Mouse (Mus musculus): Measurements from ENCODE around the gene Fgfr3. TPM values are rescaled to one million over a fixed set of nuclear protein-coding genes. Genes with fewer than 3 reads are reported as not detected.
A peak's percentile ranks its signal among the peaks of the same experiment; 100 is the strongest.

Fgfr3 gene
- polyA plus RNA-seq, 1 experiment, result not detected

- no peak for TF ChIP-seq POLR2A (IDR thresholded peaks at IDR 0.05; ENCODE audit: insufficient read depth, low read depth, low read length)
- TF ChIP-seq CTCF (IDR thresholded peaks at IDR 0.05; ENCODE audit: insufficient read depth, low read depth, low read length), result no peak
- peak overlapping the region; percentile 48 for H3K4me3 ChIP-seq (ENCODE audit: insufficient read depth, low read depth, low read length)
These were observed 968 bp downstream of the Fgfr3 start for GRCm38 (mm10) chr5:33722266-33723018.

DNA sequence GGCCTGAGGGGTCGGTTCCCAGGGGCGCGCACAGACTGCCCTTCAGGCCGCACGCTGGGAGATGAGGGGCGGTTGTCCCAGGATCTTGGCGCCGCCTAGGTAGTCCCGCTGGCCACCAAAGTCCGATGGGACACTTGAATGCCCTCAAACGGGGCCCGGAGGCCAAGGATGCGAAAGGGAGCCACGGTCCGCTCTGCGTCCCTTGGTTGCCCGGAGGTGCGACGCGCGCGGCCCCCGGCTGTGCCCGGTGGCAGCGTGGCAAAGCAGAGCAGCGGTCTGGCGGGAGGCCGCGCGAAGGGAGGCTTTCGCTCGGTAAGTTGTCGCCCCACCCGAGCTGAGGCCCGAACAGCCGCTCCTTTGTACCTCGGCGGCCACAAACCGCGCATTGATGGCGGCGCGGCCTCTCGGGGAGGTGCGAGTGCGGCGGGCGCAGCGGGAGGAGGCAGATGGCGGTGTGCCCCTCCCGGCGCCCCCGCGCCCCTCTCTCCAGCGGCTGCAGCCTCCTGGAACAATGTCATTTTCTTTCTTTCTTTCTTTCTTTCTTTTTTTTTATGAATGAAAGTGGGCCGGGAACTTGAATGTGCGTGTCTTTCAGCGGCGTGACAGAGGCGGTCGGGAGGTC, 1.7 kb downstream of the Fgfr3 start:
- Histone ChIP-seq H3K27ac (ENCODE audit: insufficient read depth, low read depth, low read length) (no peak overlapping the region), H3K4me1 (ENCODE audit: control insufficient read depth, insufficient read depth, low read length) (peaks cover 22% of the 10 kb centered on the region), H3K4me3 (ENCODE audit: insufficient read depth, low read depth, low read length) (peak overlapping the region; percentile 48)
- WGBS, result 2% methylated on average over 60 of the region's 61 CpGs
- TF ChIP-seq POLR2A (IDR thresholded peaks at IDR 0.05; ENCODE audit: insufficient read depth, low read depth, low read length) (no peak), CTCF (IDR thresholded peaks at IDR 0.05; ENCODE audit: insufficient read depth, low read depth, low read length) (no peak)

More at GRCm38 (mm10) chr5:33722266-33723018, 968 bp downstream of the Fgfr3 start:
- no peak overlapping the region for H3K27ac ChIP-seq (ENCODE audit: insufficient read depth, low read depth, low read length)
- under 1% methylated on average over 53 of the region's 53 CpGs for WGBS
- H3K4me1 ChIP-seq (ENCODE audit: control insufficient read depth, insufficient read depth, low read length), result peaks cover 22% of the 10 kb centered on the region

- peaks cover 22% of the 10 kb centered on the region for H3K4me1 ChIP-seq (ENCODE audit: control insufficient read depth, insufficient read depth, low read length)
- H3K4me3 ChIP-seq (ENCODE audit: insufficient read depth, low read depth, low read length), result peak overlapping the region; percentile 48
- no peak for TF ChIP-seq POLR2A (IDR thresholded peaks at IDR 0.05; ENCODE audit: insufficient read depth, low read depth, low read length)
- no peak for TF ChIP-seq CTCF (IDR thresholded peaks at IDR 0.05; ENCODE audit: insufficient read depth, low read depth, low read length)
- H3K27ac ChIP-seq (ENCODE audit: insufficient read depth, low read depth, low read length), result no peak overlapping the region
- WGBS, result 21% methylated on average over 36 of the region's 36 CpGs
These were observed 2.4 kb downstream of the Fgfr3 start for GRCm38 (mm10) chr5:33723641-33724465.

DNA sequence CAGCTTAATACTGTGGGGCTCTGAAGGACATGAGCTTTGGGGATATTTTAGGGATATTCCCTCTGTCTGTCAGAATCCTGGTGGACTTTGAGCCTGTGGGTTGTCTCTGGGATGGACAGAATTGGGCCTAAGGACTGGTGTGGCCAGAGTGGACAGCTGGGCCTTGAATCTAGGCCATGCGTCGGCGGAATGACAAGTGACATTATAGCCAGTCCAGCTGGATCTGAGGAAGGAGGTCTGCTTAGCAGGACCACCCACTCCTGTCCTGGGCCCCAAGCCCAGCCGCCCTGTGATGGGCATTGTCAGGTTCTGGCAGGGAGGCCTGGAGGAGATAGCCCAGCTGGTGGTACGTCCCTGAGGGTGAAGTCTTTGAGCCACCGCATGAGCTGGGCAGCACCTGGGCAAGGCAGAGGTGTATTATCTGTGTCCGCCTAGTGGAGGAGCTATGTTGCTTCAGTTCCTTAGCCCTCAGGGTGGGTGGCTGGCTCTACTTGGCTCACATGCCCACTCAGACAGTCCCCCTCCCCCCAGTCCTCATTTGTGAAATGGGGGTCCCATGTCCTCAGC, 4.7 kb downstream of the Fgfr3 start:
- TF ChIP-seq POLR2A (IDR thresholded peaks at IDR 0.05; ENCODE audit: insufficient read depth, low read depth, low read length) (no peak), CTCF (IDR thresholded peaks at IDR 0.05; ENCODE audit: insufficient read depth, low read depth, low read length) (no peak)
- H3K4me1 ChIP-seq (ENCODE audit: control insufficient read depth, insufficient read depth, low read length), result peaks cover 26% of the 10 kb centered on the region
- no peak overlapping the region for H3K4me3 ChIP-seq (ENCODE audit: insufficient read depth, low read depth, low read length)
- WGBS, result 77% methylated on average over 7 of the region's 7 CpGs
- H3K27ac ChIP-seq (ENCODE audit: insufficient read depth, low read depth, low read length), result 0 out of 2 replicates have a peak overlapping the region, but pooled peaks have one; percentile 32

DNA sequence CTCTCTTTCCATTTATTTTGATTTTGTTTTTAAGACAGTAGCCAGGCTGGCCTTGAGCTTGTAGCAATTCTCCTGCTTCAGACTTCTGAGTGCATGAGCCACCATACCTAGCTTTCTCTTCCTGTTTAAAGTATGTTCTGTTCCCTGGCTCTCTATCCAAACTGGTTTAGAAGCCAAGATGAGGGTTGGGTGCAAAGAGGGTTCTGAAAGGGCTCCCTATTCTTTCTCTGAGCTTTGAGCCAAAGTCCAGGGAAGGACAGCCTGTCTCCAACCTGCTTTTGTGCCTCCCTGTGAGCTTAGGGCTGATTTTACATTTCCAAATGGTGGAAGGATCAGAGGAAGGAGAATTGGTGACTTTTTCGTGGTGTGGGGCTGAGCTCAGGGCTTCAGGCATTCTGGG, 5.4 kb downstream of the Fgfr3 start:
- 61% methylated on average over 1 of the region's 1 CpGs for WGBS
- no peak overlapping the region for H3K4me3 ChIP-seq (ENCODE audit: insufficient read depth, low read depth, low read length)
- TF ChIP-seq CTCF (IDR thresholded peaks at IDR 0.05; ENCODE audit: insufficient read depth, low read depth, low read length), result no peak
- no peak for TF ChIP-seq POLR2A (IDR thresholded peaks at IDR 0.05; ENCODE audit: insufficient read depth, low read depth, low read length)
- 0 out of 2 replicates have a peak overlapping the region, but pooled peaks have one; percentile 32 for H3K27ac ChIP-seq (ENCODE audit: insufficient read depth, low read depth, low read length)
- H3K4me1 ChIP-seq (ENCODE audit: control insufficient read depth, insufficient read depth, low read length), result peaks cover 22% of the 10 kb centered on the region

DNA sequence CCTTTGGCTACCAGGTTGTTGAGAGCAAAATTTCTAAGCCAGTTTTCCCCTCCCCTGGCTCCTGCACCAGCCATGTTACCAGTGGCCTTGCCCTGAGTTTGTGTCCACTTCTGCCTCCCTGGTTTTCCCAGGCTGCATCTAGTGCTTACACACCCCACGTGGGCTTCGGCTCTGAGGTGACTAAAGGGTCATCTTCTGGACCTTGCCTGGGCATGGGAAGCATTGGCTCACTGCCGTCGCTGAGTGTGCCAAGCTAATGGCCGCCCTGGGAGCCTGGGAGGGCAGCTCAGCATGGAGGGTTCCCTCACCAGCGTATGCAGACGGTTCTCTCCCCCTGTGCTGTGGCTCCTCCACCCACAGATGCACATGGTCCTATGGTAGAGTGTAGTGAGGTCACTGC, 7.4 kb downstream of the Fgfr3 start:
- TF ChIP-seq POLR2A (IDR thresholded peaks at IDR 0.05; ENCODE audit: insufficient read depth, low read depth, low read length), result no peak
- no peak for TF ChIP-seq CTCF (IDR thresholded peaks at IDR 0.05; ENCODE audit: insufficient read depth, low read depth, low read length)
- H3K4me3 ChIP-seq (ENCODE audit: insufficient read depth, low read depth, low read length), result no peak overlapping the region
- H3K27ac ChIP-seq (ENCODE audit: insufficient read depth, low read depth, low read length), result no peak overlapping the region
- peaks cover 4% of the 10 kb centered on the region; the same call in 1 of the 2 replicates for H3K4me1 ChIP-seq (ENCODE audit: control insufficient read depth, insufficient read depth, low read length)
- WGBS, result 78% methylated on average over 7 of the region's 7 CpGs

DNA sequence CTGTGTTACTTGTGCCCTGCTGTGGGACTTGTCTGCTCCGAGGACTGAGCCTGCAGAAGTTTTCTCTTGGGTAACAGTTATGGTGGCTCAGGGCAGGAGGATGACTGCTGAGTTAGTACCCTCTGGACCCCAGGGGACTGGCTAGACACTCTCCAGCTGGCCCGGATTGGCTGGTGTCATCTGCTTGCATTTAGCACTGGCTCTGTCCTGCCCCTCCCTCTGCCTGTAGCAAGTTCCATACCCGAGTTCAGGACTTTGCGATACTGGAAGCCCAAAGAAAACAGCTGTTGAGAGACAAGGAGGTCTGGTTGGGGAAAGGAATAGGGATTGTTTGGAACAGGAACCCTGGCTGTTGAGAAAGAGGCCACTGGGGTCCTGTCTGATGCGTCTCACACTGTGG, 9.0 kb downstream of the Fgfr3 start:
- H3K4me1 ChIP-seq (ENCODE audit: control insufficient read depth, insufficient read depth, low read length), result peaks cover 4% of the 10 kb centered on the region; the same call in 1 of the 2 replicates
- WGBS, result 75% methylated on average over 5 of the region's 5 CpGs
- TF ChIP-seq POLR2A (IDR thresholded peaks at IDR 0.05; ENCODE audit: insufficient read depth, low read depth, low read length) (no peak), CTCF (IDR thresholded peaks at IDR 0.05; ENCODE audit: insufficient read depth, low read depth, low read length) (no peak)
- H3K27ac ChIP-seq (ENCODE audit: insufficient read depth, low read depth, low read length), result no peak overlapping the region
- H3K4me3 ChIP-seq (ENCODE audit: insufficient read depth, low read depth, low read length), result no peak overlapping the region

DNA sequence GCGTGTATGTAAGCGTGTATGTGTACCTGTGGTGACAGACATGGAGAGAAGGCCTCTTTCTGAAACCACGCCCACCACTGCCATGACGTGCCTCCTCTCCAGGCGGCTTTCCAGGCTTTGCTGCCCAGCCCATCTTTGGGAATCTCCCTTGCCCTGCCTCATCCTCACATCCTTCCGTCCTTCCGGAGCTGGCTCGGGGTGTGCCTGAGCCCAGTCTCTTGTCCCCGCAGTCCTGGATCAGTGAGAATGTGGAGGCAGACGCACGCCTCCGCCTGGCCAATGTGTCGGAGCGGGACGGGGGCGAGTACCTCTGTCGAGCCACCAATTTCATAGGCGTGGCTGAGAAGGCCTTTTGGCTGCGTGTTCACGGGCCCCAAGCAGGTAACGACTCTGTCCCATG, 9.6 kb downstream of the Fgfr3 start:
- Histone ChIP-seq H3K4me1 (ENCODE audit: control insufficient read depth, insufficient read depth, low read length) (peaks cover 4% of the 10 kb centered on the region; the same call in 1 of the 2 replicates), H3K27ac (ENCODE audit: insufficient read depth, low read depth, low read length) (no peak overlapping the region), H3K4me3 (ENCODE audit: insufficient read depth, low read depth, low read length) (no peak overlapping the region)
- TF ChIP-seq POLR2A (IDR thresholded peaks at IDR 0.05; ENCODE audit: insufficient read depth, low read depth, low read length), result no peak
- no peak for TF ChIP-seq CTCF (IDR thresholded peaks at IDR 0.05; ENCODE audit: insufficient read depth, low read depth, low read length)
- WGBS, result 74% methylated on average over 21 of the region's 21 CpGs
